Mouse (Mus musculus): ENCODE measurements around the gene Ldlrad3.

The Ldlrad3 gene

DNA sequence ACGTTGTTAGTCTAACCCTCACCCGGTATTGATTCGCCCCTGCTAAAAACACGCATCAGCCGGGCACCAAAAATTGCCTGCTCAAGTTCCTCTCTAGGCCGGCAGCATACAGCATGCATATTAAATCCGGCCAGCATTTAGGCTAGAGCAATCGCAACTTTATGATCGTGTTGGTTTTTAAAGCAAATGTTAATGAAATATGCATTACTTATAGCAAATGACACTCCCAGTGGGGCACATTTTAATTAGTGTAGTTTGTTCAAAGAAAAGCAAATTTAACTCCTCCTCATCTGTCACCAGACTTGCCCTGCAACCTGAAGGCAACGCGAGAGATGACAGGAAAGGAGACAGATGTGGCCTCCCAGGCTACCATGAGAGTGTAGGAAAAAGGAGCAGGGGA, 189.2 kb downstream of the Ldlrad3 start:
- DNase-seq: no peak

DNA sequence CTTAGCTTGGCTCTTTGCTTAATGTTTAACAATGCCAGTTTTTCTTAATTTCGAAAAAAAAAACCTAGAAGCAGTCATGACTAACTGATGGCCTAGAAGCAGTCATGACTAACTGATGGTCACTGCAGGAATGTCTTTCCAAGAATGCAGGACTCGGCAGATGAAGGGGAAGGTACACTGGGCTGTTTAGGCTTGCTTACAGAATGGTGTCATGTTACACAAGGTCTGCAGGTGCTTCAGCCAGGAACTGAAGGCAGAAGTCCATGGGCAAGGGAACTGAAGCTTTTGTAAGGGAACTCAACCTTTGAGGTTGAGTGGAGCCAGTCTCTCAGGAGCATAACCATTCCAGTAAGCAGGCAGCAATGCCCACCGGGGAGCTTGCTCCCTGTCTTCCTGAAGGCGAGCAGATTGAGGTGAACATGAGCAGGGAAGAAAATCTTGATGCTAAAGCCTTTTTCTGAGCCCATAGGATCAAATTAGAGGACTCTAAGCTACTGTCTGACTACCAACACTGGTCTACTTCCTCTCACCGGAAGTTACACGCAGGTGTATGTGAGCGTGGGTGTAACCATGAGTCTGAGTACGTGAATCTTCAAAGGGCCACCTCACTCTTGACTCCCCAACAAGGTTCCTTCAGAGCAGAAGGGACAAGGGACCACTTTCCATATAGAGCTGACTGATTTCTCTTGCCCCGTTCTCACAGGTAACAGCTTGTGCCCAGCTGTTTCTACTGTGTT, 193.4 kb downstream of the Ldlrad3 start:
- no peak for DNase-seq

DNA sequence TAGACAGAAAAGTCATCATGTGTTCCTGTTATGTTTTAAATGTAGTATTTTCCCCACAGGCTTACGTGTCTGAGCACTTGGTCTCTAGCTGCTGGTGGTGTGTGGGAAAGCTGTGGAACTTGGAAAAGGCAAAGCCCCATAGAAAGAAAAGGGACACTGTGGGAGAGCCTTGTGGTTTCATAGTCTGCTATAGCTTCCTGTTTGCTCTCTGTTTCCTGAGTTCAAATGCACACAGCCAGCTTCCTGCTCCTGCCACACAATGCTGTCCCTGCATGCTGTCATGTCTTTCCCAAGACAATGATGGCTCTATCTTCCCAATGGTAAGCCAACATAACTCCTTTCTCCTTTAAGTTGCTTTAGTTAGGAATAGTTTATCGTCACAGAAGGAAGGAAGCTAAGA, 194.5 kb downstream of the Ldlrad3 start:
- DNase-seq: no peak

DNA sequence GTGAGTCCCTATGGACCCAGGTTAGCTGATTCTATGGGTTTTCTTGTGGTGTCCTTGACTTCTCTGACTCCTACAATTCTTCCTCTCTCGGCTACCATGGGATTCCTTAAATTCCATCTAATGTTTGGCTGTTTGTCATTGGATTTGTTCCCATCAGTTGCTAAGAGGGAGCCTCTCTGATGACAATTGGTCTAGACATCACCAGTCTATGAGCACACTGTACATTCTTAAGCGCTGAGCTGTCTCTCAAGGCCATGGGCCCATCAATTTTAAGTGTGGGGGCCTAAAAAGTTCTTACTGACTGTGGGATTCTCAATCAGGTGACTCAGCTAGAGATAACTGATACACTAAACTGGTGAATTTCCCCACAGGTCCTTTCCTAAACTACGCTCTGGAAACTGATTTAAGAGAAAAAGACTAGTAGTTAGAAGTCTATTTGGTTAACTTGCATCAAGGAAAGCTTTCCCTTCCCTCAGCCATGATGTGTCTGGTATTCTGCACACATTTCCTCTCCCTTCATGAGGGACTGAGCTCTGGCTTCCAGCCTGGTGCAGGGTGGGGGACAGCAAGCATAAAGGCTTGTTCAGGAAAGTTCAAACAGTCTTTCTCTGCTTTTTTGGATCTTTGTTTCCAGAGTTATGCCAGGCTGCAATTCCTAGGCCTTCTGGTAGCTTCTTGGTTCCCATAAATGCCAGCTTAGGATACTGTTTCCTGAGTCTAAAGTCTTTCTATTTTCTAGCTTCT, 199.7 kb downstream of the Ldlrad3 start:
- DNase-seq: no peak

DNA sequence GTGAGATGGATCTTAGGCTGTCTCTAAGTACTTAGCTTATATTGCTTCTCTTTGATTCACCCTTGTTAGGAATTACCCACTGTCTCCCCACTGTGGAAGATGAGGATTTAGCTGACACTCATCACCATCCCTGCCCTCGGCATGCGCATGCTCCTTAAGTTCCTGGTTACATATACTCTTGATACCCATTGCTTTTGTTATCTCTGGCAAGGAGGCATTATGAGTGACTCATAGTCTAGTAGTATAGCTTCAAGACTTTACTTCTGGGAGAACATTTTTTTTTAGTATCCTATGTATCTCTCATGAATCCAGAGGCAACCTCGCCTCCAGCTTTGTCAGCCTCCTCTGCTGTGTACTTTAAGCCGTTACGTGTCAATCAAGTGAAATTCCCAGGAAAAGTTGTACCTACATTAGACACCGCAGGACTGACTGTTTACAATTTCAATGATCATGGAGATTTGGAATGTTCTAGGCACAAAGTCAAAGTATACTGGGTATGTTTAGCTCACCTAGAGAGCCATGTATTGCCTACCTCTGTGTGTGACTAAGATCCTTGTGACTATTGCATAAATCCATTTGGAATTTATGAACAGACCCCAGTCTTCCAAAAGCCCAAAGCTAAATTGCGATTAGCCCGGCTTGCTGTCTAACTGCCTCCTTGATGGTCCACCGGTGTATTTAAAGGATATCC, 202.2 kb downstream of the Ldlrad3 start:
- no peak for DNase-seq

DNA sequence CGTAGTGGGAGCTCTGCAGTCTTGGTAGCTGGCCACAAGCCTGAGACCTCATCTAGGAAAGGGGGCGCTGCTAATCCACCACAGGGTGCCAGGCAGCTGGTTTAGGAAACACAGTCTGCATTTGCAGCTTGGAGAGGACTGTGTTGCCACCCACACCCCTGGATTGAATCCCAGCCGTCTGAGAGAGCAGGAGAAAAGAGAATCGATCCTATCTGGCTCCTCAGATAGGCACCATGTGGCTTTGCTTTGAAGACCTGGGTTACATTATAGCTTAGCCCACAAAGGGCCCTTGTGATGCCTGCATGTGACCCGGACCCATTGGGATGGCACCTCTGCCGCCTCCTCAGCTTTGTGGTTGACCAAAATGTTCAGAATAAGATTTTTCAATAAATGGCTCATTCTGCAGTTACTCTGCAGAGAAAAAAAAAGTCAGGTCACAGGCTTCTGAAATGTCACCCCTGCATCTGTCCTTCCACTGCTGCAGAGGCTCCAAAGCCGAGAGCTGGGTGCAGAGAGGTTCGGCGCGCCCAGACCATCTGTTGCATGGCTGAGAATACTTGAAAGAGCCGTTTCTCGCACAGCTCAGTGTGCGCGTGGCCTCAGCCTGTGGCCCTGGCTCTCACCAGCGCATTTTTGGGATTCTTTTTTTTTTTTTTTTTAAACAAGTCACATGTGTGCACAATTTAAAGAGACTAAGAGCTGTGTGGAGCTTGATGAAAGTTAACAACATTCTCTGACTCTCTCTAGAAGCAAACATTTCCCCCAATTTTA, 202.9 kb downstream of the Ldlrad3 start:
- peak; percentile 43 to 81 for DNase-seq

DNA sequence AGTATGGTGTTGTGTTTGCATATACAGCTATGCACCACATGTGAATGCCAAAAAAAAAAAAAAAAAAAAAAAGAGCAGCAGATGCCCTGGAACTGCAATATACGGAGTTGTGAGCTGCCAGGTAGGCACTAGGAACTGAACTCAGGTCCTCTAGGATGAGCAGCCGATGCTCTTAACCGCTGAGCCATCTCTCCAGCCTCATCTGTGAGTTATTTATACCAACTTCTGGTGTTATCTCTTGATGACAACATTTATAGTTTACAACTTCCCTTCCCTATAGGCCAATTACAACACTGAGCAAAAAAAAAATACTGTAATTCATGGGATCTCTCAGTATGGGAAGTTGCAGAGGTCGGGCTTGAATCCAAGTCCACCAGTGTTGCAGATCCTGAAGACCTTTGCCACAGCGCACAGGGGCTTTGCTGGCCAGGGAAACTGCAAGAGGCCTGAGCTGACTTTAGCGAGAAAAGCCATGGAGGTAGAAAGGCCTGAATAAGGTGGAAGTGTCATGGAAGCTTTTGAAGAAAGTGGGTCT, 204.2 kb downstream of the Ldlrad3 start:
- no peak for DNase-seq

DNA sequence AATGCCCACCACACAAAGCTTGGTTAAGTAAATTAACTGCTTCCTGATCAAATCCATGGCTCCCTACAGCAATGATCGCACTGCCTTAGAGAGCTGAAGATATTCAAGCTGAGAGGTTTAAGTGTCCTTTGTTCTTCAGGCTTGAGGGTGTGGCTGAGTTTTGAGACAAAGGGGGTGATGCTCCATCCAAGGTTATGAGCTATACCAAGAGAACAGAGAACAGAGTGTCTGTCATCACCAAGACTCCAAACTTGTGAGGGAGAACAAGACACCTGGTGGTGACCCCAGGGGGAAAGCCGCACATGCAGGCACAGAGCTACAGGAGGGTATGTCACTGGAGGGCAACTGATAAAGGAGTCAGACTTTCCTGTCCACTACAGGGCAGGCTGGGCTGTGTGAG, 205.0 kb downstream of the Ldlrad3 start:
- DNase-seq: no peak

DNA sequence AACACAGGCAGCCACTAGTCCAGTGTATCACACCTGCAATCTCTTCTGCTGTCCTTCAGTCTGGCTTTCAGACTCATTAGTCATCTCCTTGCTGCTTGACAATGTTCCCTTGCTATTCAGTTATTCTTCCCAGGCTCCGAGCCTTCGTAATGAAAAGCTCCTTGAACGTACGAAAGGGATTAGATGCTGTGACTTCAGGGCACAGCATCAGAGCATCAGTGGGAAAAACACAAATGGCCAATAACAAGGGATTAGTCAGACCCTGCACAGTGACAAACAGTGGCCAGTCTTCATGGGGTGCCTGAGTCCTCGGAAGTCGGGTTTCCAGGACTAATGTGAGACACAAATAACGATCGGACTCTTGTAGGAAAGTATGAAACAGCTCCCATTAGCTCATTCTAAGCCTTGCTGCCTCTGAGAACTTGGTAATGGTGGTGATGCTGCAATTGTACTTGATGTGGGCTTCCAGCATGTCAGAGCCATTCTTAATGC, 205.7 kb downstream of the Ldlrad3 start:
- DNase-seq: no peak

DNA sequence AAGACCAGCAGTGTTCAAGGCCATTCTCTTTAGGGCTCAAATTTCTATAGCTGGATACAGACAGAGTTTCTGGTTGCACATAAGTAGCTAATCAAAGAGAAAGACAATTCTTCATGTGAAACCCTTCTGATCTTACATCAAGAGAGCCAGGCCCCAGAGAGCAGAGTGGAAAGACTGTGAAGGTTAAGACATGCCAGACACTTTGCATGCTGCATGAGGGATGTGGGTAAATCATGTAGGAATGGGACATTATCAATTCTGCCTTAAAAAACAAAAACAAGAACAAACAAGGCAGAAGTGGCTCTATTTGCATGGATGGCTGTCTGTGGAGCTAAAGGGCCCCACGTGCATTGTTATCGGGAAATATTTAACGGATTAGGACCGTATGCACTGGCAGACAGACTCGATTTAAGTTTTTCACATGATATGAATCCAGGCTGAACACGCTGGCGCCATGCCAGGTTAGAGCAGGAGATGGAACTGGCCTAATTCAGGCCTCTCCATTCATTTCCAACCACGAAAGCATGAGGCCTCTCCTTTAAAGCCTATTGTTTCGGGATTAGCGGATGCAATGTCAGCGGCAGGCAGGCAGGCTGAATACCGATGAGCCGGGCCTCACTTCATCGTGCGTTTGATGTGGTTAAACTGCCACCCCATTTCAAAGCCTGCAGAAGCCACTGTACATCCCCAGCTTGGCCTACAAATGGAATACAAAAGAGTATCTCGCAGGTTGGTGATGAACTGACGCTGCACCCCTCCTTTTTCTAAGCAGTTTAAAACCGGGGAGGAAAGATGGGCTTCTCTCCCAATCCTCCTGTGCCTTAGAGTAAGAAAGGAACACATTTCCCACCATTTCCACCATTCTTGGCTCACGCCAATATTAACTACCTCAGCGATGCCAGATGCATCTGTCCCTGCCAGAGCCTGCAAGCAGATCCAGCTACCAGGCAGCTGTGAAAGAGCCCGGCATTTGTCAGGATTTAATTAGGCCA, 207.4 kb downstream of the Ldlrad3 start:
- DNase-seq: peak; percentile 35 to 44

DNA sequence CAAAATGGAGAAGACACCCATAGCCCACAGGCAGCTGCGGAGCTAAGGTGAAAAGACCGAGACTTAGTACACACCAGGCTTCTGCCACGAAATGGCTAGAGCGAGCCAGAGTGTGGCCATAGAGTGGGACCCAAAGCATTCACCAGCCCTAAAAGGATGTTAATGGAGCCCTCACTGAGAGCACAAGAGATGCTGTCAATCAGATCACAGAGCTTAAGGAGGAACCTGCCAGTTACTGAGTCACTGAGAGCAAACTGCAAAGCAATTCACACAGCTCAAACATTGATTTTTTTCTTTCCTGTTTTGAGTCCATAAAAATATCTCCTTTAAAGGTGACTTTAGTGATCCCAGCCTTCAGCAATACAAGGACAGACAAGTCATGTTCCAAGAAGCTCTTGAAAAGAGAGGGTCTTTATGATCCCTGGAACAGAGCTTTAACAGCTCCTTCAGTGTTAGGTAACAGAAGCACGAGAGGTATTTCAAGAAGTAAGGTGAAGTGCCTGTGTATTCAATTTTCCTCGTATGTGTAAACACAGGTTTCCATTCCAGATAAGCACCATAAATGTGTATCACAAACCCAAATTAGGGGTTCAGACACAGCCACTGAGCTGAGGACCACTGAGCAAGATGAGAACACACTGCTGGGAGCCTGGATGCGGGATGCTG, 209.7 kb downstream of the Ldlrad3 start:
- DNase-seq: no peak

DNA sequence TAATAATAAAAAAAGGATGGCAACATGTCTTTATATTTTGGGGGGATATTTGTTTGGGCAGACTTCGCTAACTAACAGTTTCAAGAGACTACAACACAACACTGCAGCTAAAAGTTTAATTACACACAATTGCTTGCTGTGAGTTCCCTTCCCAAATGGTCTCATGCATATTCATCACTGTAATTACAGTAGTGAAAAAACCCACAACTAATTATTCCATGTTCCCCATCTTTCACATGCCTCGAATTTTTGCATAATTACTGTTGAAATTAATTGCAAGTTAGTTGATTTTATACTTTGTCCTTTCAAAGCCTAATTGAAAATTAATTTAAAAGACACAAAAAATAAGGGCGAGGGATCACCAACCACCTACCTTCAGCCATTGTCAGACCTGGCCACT, 212.4 kb downstream of the Ldlrad3 start:
- DNase-seq: no peak

DNA sequence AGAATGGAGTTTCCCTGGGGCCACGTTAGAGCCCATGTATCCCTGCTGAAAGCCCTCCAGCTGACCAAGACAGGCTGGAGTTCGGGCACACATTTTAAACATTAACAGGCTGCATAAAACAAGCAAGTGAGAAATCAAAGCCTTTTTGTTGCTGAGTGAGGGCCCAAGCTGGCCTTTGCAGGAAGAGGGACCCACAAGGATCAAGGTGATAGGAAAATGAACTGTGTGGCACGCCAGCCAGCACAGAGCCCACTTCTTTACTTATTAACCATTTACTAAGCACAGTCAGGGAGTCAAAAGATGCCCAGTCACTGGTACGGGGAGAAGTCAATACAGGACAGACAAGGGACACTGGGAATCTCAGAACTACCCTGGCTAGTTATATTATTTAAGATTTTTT, 218.6 kb downstream of the Ldlrad3 start:
- DNase-seq: no peak

DNA sequence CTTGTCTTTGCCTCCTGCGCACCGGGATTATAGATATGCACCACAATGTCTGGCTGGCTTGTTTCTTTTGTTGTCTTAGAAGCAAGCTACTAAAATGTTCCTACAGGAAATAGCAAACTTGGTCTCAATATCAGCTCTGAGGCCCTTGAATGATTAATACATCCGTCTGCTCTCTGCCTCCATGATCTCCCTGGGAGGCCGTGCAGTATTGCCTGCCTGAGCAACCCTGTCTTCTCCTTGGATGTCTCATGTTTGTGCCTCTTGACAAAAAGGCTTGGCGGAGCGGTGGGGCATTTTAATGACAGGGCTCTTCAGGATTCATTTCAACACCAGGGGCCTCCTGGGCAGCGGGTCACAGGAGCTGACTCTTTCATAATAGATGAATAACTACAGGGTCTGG, 219.0 kb downstream of the Ldlrad3 start:
- DNase-seq: no peak

DNA sequence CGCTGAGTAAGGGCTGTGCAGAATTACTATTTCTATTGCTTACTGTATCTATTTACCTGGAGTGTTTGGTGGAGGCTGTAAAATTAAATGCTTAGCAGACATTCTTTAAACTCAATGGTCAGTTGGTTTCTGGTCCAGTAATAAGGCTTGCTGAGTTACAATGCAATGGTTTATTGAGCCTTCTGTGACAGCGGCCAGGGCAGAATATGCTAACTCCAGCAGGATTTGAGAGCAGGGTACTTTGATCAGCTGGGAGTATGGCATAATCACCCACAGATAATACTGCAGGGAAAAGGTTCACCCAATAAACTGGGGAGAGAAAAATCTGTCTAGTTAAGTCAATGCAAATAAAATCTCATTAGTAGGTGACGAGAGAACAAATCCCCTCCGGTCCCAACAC, 220.2 kb downstream of the Ldlrad3 start:
- no peak for DNase-seq

DNA sequence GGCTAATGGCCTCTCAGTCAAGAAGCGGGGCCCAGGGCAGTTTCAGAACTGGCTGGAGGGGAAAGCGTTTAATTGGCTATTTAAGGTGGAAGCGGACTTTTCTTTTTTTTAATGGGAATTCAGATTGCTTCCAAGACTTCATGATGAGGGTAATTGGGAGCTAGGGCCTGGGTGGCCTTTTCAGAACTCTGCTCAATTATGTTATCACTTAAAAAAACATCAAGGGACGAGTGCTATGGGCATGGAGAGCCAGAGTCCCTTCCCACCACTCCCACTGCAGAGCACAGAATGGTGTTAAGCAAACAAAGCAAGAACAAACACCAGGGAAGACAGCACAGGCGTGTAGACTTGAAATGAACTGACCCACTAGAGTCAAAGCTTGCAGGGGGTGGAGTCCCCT, 220.7 kb downstream of the Ldlrad3 start:
- DNase-seq: no peak

DNA sequence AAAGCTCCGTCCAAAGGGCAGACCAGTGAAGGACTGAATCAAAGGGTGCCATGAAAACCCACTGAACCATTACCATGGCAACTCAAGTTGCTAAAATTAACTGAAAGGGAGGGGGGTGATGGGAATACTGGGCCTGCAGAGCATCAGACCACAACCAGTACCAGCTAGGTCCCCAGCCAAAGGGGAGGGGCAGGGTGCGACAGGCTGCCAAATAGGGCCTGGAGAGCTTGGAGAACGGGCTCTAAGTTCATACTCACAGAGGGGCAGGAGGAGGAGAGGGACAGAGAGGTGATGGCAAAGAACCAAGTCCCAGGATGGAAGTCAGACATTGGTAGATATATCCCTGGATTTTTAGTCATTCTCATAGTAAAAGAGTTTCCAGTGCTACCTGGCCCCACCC, 222.8 kb downstream of the Ldlrad3 start:
- DNase-seq: no peak

DNA sequence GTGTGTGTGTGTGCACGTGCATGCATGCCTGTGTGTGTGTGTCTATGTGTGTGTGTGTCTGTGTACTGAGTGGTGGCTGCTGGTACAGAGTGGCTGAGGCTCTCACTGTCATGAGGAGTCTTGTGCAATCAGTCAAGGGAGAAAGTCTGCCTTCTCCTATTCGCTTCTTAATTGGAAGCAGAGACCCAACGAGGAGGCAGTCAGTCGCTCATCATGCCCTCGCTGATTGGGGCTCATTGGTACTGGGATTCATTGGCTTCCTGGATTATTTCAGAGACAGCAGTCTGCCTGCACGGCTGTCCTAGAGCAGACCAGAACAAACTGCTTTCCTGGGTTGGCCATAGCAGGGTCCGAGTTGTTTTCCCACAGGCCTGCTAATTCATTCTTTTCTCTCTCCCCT, 223.8 kb downstream of the Ldlrad3 start:
- no peak for DNase-seq

DNA sequence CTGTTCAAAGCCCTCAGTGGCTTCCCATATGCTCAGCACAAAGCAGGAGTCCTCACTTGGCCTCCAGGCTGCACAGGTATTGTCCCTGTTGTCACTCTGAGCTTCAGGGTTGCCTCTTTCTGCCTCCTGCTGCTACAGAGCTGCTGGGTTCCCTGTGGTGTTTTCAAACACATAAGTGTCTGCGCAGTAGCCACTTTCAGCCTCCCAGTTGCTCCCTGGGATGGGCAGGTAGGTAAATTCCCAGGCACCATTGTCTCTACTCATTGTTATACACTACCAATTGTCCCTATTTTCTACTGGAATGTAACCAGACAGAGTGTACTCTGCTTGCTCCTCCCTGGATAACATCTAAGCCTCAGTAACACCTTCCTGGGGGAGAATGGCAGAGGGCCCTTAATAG, 224.8 kb downstream of the Ldlrad3 start:
- DNase-seq: no peak

DNA sequence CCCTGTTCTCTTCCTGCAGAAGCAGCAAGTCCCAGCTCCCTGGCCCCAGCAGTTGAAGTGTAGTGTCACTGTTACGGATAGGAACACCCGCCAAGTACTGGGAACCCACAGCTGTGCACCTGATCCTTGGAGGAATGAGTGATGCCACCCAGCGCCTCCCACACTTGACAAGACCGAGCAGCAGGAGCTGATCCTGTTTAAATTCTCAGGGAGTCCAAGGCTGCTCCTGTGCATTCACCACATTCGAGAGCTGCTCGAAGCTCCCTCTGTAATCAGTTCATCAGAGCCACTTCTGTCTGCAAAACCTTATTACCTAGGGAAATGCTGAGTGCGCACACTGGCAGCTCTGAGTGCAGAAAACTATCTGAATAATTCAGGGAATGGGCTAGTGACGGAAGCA, 225.5 kb downstream of the Ldlrad3 start:
- DNase-seq: no peak

DNA sequence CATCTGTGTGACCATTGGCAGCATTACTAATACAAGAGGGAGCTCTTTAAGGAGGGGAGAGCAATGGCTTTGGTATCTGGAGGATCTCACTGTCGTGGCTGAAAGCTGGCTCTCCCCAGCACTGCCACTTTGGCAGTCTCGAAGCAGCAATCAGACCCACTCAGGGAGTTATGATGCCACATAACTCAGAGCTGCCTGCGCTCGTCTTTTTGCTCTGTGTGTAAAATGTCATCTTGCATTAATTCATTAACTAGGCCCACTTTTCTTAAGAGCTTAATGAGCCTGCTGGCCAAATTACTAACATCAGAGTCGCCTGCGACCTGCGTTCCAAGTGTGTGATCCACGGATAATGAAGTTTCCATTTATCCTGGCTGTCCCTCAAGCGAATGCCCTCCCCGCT, 230.1 kb downstream of the Ldlrad3 start:
- no peak for DNase-seq

All from lung, postnatal 4 days (tissue).